Mouse (Mus musculus) bone marrow, adult 2 months (tissue): ENCODE measurements around the gene Tmem240.

Experiments
- CTCF ChIP-seq: fragments of 200-500 bp; IDR thresholded peaks from 2 replicates; pipeline ENCODE4 v1.5.1; 2011; ENCODE audit warnings: low read length, control low read depth; ENCODE audit not compliant: control insufficient read depth, insufficient read depth
- POLR2A ChIP-seq: fragments of 200-500 bp; IDR thresholded peaks from 2 replicates; pipeline ENCODE4 v1.6.1; 2011; ENCODE audit warnings: low read depth, mild to moderate bottlenecking, control low read depth, low read length, borderline replicate concordance; ENCODE audit not compliant: control insufficient read depth

DNA sequence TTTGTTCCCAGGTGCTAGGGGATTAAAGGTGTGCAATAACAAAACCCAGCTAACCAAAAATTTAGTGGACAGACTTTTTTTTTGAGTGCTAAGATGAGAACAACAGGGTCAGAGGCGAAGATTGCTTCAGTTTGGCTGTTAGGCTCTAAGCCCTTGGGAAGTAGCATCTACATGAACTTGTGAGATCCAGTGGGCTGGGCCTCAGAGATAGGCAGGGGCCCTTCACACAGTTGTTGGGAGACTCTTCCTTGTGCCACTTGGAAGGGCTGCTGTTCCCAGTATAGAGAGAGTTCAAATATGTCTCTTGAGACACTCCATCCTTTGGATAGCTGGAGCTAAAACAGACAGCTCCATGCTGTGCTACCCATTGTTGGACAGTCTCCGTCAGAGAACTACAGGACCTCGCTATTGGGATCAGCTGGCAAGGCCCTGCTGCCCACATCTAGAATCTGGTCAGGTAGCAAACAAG lies 55.5 kb downstream of the Tmem240 start, which contains the start of gene Ankrd65:
- TF ChIP-seq POLR2A: no peak
- TF ChIP-seq CTCF: no peak
